Mouse (Mus musculus) ES-Bruce4 (cell line): ENCODE data around the gene Foxi2. TPM values are rescaled to one million over a fixed set of nuclear protein-coding genes. Genes with fewer than 3 reads are reported as not detected.
A peak's percentile ranks its signal among the peaks of the same experiment; 100 is the strongest.

ENCODE experiments used
- H3K27ac ChIP-seq: 2 replicates; pipeline ENCODE4 v1.5.1; 2012; ENCODE audit warnings: low read length, inconsistent platforms; ENCODE audit not compliant: insufficient read depth
- H3K27me3 ChIP-seq: 2 replicates; pipeline ENCODE4 v1.6.1; 2012; ENCODE audit warnings: mild to moderate bottlenecking, low read length, inconsistent platforms; ENCODE audit not compliant: control insufficient read depth, poor library complexity, insufficient read depth, severe bottlenecking
- H3K36me3 ChIP-seq: 2 replicates; pipeline ENCODE4 v1.6.1; 2012; ENCODE audit warnings: inconsistent platforms, mild to moderate bottlenecking, low read length, moderate library complexity; ENCODE audit not compliant: control insufficient read depth, poor library complexity, insufficient read depth, severe bottlenecking
- H3K4me1 ChIP-seq: one replicate; pipeline ENCODE4 v1.8.1; 2011; ENCODE audit warnings: low read length; ENCODE audit not compliant: control insufficient read depth, insufficient read depth
- H3K4me3 ChIP-seq: 2 replicates; pipeline ENCODE4 v1.5.1; 2011; ENCODE audit warnings: low read depth, mild to moderate bottlenecking, low read length
- H3K9ac ChIP-seq: 2 replicates; pipeline ENCODE4 v1.6.1; 2012; ENCODE audit warnings: low read depth, mild to moderate bottlenecking, inconsistent platforms; ENCODE audit not compliant: poor library complexity, severe bottlenecking
- H3K9me3 ChIP-seq: replicated peaks from 2 replicates; pipeline ENCODE4 v1.6.1; 2012; ENCODE audit warnings: mild to moderate bottlenecking, low read length, inconsistent platforms; ENCODE audit not compliant: control insufficient read depth, poor library complexity, insufficient read depth, severe bottlenecking
- CTCF ChIP-seq: IDR thresholded peaks from one replicate; pipeline ENCODE4 v1.8.1; 2011; ENCODE audit warnings: low read depth, low read length
- EP300 ChIP-seq: IDR thresholded peaks from 2 replicates; pipeline ENCODE4 v1.6.1; 2011; ENCODE audit warnings: low read depth, low read length; ENCODE audit not compliant: insufficient read depth
- POLR2A ChIP-seq: IDR thresholded peaks from one replicate; pipeline ENCODE4 v1.8.1; 2011; ENCODE audit warnings: low read length; ENCODE audit not compliant: insufficient read depth
- polyA plus RNA-seq: library from polyadenylated mRNA; stranded (reverse); fragments of >200 nt; gene quantifications from 2 replicates; pipeline ENCODE4 v1.2.4, GENCODE M21; 2011; ENCODE audit warnings: low read depth; ENCODE audit not compliant: missing spikeins, insufficient read depth, insufficient read length

The Foxi2 gene
- polyA plus RNA-seq, 1 experiment: not detected

- H3K27ac ChIP-seq: no peak overlapping the region
- H3K36me3 ChIP-seq: no peaks in the 10 kb centered on the region
- no peaks in the 10 kb centered on the region for H3K27me3 ChIP-seq
- no peaks in the 10 kb centered on the region for H3K9me3 ChIP-seq
- H3K4me3 ChIP-seq: no peak overlapping the region
- no peaks in the 10 kb centered on the region for H3K4me1 ChIP-seq
- H3K9ac ChIP-seq: no peak overlapping the region
- TF ChIP-seq CTCF: no peak
- no peak for TF ChIP-seq POLR2A
- TF ChIP-seq EP300: no peak
These were observed 3.3 kb upstream of the Foxi2 start for GRCm38 (mm10) chr7:135406761-135407160.

- H3K9ac ChIP-seq: no peak overlapping the region
- no peak for TF ChIP-seq CTCF
- TF ChIP-seq EP300: no peak
- no peak for TF ChIP-seq POLR2A
- H3K36me3 ChIP-seq: no peaks in the 10 kb centered on the region
- H3K27me3 ChIP-seq: no peaks in the 10 kb centered on the region
- H3K4me3 ChIP-seq: no peak overlapping the region
- no peaks in the 10 kb centered on the region for H3K9me3 ChIP-seq
- H3K27ac ChIP-seq: no peak overlapping the region
- H3K4me1 ChIP-seq: no peaks in the 10 kb centered on the region
These were observed 1.6 kb upstream of the Foxi2 start for GRCm38 (mm10) chr7:135408501-135408900.

- Histone ChIP-seq H3K4me1 (no peaks in the 10 kb centered on the region), H3K27ac (no peak overlapping the region), H3K4me3 (no peak overlapping the region), H3K9me3 (no peaks in the 10 kb centered on the region), H3K27me3 (no peaks in the 10 kb centered on the region), H3K36me3 (no peaks in the 10 kb centered on the region), H3K9ac (no peak overlapping the region)
- no peak for TF ChIP-seq POLR2A
- TF ChIP-seq CTCF: no peak
These were observed 2.2 kb downstream of the Foxi2 start for GRCm38 (mm10) chr7:135412357-135412756.

- H3K36me3 ChIP-seq: no peaks in the 10 kb centered on the region
- TF ChIP-seq EP300 (no peak), CTCF (peak; percentile 63)
- H3K27ac ChIP-seq: no peak overlapping the region
- no peaks in the 10 kb centered on the region for H3K27me3 ChIP-seq
- H3K4me3 ChIP-seq: no peak overlapping the region
- no peaks in the 10 kb centered on the region for H3K4me1 ChIP-seq
- no peak overlapping the region for H3K9ac ChIP-seq
- no peaks in the 10 kb centered on the region for H3K9me3 ChIP-seq
These were observed 18.7 kb downstream of the Foxi2 start for GRCm38 (mm10) chr7:135428840-135429239.

- TF ChIP-seq POLR2A (no peak), CTCF (no peak), EP300 (no peak)
- H3K27ac ChIP-seq: no peak overlapping the region
- no peaks in the 10 kb centered on the region for H3K36me3 ChIP-seq
- H3K27me3 ChIP-seq: no peaks in the 10 kb centered on the region
- no peaks in the 10 kb centered on the region for H3K4me1 ChIP-seq
- no peak overlapping the region for H3K4me3 ChIP-seq
- H3K9me3 ChIP-seq: no peaks in the 10 kb centered on the region
- H3K9ac ChIP-seq: no peak overlapping the region
These were observed 20.8 kb downstream of the Foxi2 start for GRCm38 (mm10) chr7:135430903-135431302.

GRCm38 (mm10) chr7:135443903-135444302 is 33.8 kb downstream of the Foxi2 start:
- Histone ChIP-seq H3K27ac (no peak overlapping the region), H3K27me3 (no peaks in the 10 kb centered on the region), H3K4me1 (no peaks in the 10 kb centered on the region), H3K9ac (no peak overlapping the region), H3K9me3 (no peaks in the 10 kb centered on the region), H3K4me3 (no peak overlapping the region), H3K36me3 (no peaks in the 10 kb centered on the region)
- TF ChIP-seq POLR2A (no peak), CTCF (no peak), EP300 (no peak)
